Mouse (Mus musculus): ENCODE measurements at regions not wholly inside any gene's neighbourhood (a gene's known extent, or its start where the extent isn't known, plus 50 kb on each side); places are given as distances from the start of the nearest gene placed in this dataset.

- peak; percentile 67 to 80 for TF ChIP-seq CTCF (conservative IDR thresholded peaks at IDR 0.05 in 1 of 2, IDR thresholded peaks at IDR 0.05 in 1 of 2; ENCODE audit: low read depth in 2 of 2, low read length in 2 of 2)
- no peak for TF ChIP-seq HCFC1 (IDR thresholded peaks at IDR 0.05; ENCODE audit: low read depth, low read length)
- no peak for TF ChIP-seq POLR2A (IDR thresholded peaks at IDR 0.05; ENCODE audit: low read depth, low read length)
- TF ChIP-seq SMC3 (IDR thresholded peaks at IDR 0.05; ENCODE audit: low read depth, low read length): peak; percentile 47
- no peak for TF ChIP-seq POLR2AphosphoS2 (IDR thresholded peaks at IDR 0.05; ENCODE audit: low read depth, low read length)
- TF ChIP-seq MXI1 (IDR thresholded peaks at IDR 0.05; ENCODE audit: low read depth, low read length): no peak
- TF ChIP-seq BHLHE40 (IDR thresholded peaks at IDR 0.05; ENCODE audit: low read depth, low read length): no peak
- TF ChIP-seq GABPA (IDR thresholded peaks at IDR 0.05; ENCODE audit: insufficient replicate concordance, low read depth, low read length): no peak
- 0 out of 2 replicates have a peak, but pooled peaks have one; percentile 26 for TF ChIP-seq EP300 (IDR thresholded peaks at IDR 0.05; ENCODE audit: low read length)
- TF ChIP-seq USF2 (conservative IDR thresholded peaks at IDR 0.05; ENCODE audit: low read depth, low read length): no peak
- no peak for TF ChIP-seq ZNF384 (IDR thresholded peaks at IDR 0.05; ENCODE audit: low read depth, low read length)
- no peak for TF ChIP-seq USF1 (IDR thresholded peaks at IDR 0.05; ENCODE audit: low read depth, low read length)
These were observed 186.8 kb downstream of the Katnal1 start for GRCm38 (mm10) chr5:148742158-148742835.

All from CH12.LX (cell line).